Mouse (Mus musculus): ENCODE results near the gene Zp1.

Gene Zp1

DNA sequence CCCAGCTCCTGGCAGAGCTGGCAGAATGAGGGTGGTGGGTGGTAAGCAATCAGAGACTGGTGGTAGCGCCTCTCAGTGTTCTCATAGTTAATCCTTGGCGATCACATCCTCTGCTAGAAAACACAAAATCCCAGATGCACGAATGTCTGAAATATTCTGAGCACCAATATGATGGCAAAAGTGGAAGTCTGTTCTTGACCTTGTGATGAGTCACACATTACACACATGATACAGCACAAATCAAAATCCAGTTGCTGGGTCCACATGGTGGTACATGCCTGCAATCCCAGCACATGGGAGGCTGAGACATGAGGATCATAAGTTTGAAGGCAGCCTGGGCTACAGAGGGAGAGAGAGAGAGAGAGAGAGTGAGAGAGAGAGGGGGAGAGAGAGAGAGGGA, 626 bp upstream of the Zp1 start:
- no peak for DNase-seq (ENCODE audit: low spot score)

DNA sequence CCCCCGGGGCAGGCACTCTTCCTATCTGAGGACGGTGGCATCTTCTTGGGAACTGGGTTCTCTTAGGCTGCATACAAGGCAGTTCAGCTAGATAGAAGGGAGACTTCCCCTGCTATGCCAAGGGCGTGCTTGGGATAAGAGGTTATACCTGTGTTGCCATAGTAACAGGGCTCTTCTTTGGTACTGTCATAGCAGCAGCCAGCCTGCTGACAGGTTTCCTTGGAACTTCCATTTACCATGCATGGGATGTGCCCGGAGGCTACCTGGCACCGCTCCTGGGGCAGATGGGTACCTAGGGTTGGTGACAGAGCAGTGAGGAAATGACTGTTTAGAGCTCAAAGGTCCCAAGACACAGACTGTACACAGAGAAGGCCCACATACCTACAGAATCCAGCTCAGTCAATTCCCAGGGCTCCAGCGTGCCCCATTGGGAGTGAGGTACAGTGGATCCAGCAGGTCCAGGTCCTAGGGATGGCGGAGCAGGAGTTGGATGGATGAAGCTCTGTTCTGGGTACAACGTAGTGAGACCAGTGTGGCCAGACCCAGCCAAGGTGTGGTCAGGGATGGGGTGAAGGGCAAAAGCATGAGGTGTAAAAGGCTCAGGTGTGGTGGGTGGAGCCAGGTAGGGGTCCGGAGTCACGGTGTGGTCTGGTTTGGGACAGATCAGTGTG, 2.0 kb downstream of the Zp1 start:
- no peak for DNase-seq (ENCODE audit: low spot score)

DNA sequence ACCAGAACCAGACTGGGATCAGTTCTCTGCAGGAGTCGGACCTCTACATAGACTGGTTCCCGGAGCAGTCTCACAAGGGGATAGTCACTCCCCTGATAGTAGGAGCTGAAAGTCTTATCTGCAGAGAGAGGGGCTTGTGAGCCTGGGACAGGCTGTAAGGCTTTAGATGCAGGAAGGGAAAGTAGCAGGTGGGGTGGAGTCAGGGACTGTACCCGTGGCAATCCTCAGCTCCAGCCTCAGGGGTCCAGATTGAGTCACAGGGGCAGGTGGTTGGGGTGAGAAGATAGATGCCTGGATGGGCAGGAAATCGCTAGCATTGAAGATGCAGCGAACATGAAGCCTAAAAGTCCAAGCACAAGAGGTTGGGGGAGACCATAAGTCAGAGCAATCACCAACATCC, 3.9 kb downstream of the Zp1 start:
- DNase-seq (ENCODE audit: low spot score): no peak

DNA sequence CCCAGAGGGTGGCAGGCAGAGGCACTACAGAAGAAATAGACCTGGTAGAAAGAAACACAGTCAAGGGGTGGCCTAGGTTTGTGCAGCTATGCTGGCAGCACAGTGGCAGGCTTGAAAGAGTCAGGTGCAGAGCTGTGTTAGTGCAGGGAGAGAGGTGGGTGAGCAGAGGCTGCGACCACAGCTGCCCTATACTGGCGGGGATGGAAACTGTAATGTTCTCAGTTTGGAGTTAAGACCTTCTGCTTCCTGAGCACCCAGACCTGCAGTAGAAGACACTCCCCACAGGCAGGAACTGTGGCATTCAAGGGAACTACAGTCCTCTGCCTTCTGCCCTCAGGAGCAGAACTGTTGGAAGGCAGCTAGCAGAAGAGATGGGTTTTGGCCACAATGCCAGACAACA, 5.6 kb downstream of the Zp1 start:
- DNase-seq (ENCODE audit: low spot score): no peak

DNA sequence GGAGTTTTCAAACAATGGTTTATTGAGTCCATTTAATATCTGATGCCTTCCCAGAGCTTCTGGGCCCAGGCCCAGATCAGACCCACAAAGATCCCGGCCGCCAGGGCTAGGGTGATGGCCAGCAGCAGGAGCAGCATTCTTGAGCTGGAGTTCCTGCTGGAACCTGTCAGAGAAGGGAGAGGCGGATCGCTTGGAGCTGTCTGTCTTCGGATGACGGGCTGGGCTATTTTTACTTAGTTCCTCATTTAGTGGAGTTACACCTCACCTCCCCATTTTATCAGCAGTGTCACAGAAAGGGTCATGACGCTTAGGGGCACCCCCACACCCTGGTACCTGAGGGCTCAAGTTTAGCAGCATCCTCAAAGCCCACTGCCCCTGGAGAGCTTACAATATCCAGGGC, 6.1 kb downstream of the Zp1 start:
- no peak for DNase-seq (ENCODE audit: low spot score)

DNA sequence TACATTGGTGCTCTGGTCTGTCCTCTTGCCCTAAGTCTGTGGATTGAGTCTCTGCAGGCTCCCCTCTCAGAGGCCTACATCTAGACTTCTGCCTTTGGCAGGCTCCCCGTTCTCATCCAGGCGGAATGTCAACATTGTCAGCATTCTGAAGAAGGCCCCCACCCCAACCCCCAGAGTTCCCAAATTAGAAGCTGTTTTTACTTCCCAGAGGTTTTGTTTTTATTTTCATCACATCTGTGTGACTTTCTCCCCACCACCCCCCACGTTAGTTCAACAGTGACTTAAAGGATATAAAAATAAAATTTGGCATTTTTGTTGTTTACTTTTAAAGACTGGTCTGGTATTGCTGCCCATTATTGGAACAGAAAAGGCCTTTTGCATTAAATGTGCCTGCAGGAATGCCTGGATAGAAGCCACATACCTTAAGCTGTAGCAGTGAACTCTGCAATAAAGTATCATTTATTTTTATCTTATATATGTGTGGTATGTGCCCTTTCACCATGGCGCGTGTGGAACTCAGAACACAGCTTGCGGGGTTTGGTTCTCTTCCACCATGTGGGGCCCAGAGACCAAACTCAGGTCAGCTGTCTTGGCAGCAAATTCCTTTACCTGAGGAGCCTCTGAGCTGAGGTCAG, 11.2 kb downstream of the Zp1 start:
- DNase-seq (ENCODE audit: low spot score): no peak

DNA sequence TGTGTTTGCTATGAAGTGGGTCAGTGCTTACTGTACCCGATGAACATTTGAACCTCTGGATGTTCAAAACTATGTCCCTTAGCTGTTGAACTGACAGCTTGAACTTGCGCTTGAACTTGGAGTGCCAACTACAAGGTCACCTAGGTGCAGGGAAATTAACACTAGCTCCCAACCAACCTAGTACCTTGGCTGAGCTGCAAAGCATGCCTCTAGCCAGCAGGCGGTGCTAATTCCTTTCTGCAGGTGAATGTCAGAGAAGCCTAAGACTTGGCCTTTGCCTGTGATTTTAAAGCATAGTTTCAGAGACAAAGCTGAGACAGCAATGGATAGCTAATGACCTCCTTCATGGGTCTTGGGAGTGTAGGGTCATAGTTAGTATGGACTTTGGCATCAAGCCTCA, 12.5 kb downstream of the Zp1 start:
- DNase-seq (ENCODE audit: low spot score): no peak

DNA sequence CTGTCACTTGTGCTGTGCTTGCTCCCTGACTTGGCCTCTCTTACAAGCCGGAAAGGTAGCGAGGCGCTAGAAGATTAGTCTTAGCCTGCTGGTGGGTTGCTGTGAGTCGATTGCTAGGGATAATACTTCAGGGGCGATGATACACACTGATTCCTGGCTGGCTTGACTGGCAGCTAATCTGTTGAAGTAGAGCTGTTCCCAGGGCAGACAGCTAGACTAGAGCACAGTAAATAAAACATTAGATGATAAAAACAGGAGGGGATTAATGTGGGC, 14.8 kb downstream of the Zp1 start:
- no peak for DNase-seq (ENCODE audit: low spot score)

DNA sequence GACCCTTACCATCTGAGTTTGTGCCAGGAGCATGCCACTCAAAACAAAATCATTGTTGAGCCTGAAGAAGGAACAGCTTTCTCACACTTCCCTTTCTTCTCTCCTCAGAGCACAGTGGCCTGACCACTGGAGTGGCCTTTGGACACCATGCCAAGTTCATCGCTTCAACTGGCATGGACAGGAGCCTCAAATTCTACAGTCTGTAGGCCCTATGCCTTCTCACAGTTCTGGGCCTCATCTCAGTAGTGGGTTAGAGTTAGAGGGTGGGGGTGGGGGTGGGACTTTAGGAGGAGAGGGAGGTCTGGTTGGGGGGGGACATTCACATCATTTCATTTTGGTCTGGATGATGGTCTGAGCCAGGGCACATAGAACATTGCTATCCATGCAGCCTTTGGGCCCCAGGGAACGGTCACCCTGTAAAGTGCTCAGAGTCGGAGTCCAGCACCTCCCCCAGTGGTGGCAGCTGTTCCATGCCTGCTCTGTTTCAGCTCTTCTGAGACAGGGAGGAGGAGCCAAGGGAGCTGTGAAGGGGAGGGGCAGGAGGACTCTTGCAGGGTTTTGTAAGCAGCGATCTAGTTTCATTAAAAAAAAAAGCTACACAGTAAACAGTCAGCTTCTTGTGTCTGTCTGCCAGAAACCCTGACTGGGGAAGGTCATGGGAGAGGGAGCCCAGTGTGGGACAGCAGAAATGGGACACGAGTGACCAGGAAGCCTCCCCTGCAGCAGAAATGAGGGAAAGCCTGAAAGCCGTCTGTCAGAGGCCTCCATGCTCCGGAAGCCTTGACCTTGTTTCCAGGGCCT, 15.3 kb downstream of the Zp1 start:
- DNase-seq (ENCODE audit: low spot score): peak; percentile 67

DNA sequence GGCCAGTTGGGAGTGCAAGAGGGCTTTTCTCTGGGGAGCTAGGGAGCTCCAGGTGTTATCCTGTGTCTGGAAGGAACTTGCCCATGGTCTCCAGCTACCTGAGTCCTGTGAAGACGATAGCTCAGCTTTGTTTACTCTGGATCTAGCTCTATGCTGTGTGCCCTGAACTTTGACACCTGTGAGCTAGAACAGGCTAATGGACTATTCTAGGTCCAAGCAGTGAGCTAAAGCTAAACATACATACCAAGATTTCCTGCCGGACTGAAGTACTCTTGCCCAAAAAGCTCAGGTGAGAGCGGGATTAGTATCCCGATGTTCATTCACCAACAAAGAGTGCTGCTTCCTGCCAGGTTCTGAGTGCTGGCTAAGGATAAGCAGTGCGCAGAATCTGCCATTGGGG, 15.9 kb downstream of the Zp1 start:
- no peak for DNase-seq (ENCODE audit: low spot score)

DNA sequence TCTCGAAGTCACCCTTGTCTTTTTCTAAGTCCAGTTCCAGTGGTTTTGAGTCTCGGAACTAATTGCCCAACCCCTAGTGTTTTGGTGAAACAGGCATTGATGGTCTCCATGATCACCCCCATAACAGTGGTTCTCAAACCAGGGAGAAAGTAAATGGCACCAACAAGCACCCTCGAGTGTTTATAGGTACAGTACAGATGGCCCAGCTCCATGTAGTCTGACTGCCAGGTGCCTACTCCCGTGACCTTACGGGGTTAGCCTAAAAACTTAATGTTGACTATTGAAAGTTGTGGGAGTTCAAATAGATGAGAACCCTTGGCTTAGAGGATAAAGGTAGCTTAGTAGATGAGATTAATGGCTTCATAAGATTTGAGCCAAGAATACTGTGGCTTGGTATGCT, 19.4 kb downstream of the Zp1 start:
- no peak for DNase-seq (ENCODE audit: low spot score)

DNA sequence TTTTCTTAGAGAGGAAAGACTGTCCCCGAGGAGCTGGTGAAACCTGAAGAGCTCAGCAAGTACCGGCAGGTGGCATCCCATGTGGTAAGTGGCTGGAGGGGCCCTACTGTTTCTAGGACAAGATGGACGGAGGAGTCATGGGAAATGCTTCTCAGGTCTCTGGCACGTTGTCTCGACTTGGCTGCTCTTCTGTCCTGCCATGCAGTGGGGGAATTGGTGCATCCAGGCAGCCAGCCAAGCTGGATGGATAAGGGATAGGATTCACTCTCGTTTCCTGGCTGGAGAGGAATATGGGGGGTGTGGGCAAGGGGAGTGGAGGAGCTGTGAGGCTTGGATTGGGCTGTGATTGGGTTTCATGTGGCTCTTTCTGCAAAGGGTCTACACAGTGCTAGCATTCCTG, 20.1 kb downstream of the Zp1 start:
- no peak for DNase-seq (ENCODE audit: low spot score)

DNA sequence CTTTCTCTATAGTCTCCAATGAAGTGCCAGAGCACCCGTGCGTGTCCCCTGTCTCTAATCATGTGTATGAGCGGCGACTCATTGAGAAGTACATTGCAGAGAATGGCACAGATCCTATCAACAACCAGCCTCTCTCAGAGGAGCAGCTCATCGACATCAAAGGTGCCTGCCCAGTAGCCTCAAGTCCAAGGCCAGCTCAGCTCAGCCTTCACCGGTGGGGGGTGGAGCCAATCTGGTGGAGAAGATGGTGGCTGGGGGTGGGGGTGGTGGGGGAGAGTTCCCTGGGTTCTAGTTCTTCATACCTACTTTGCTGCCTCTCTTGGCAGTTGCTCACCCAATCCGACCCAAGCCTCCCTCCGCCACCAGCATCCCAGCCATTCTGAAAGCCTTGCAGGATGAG, 22.9 kb downstream of the Zp1 start:
- no peak for DNase-seq (ENCODE audit: low spot score)

DNA sequence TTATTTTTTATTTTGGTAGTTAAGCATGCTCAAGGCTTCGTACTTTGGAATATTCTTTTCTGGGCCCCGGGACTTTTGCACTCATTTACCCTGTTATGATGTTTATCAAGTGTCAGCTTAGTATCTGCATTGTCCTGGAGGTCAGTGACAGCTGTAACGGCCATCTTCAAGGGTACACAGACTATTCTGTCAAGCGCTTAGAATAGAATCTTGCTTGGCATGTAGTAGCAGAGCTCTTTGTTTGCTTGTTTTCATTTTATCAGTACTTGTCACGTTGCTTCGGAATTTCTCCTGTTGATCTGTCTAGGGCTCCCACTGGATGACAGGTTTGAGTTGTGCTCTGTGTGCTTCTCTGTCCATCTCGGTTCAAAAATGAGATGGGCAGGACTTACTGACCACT, 23.6 kb downstream of the Zp1 start:
- DNase-seq (ENCODE audit: low spot score): no peak

DNA sequence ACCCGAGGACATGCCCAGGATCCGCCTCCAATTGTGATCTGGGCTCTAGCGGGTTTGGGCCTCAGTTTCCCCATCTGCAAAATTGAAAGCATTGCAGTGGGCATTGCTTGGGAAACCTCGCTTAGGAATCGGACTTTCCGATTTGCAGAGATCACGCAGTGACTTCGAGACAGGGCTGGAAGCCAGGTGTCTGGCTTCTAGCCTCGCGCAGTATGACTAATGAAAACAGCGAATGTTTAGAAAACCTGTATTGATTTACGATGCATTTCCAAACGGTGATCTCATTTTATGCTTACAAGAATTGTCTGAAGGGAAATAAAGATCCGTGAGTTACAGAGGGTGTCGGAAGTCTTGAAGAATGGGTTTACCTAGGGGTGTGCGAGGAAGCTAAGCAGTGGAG, 24.7 kb downstream of the Zp1 start:
- DNase-seq (ENCODE audit: low spot score): no peak

DNA sequence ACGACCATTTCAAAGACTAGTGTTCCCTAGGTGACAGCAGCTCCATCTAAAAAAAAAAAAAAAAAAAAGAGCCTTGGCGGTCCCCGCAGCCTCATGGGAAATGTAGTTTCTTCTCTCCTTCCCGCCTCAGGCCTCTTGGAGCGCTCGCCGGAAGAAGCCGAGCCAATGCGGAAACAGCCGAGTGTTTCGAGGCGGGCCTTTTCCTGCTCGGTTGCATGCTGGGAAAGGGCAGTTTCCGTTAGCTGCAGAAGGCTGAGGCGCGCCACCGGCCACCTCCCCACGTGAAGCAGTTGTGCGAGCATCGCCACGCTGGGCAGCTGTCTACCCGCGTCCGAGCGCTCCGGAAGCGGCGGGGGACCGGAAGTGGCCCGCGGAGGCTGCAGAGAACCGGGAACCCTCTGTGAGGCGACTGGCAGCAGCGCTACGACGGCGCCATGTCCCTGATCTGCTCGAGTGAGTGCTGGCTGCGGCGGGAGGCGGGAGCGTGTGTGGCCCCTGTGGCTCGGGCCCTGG, 25.4 kb downstream of the Zp1 start, which contains the start of gene Prpf19:
Prpf19 (plus strand) TSS at position 216 of the 513 bp plus-strand sequence.
- peak; percentile 97 for DNase-seq (ENCODE audit: low spot score)

DNA sequence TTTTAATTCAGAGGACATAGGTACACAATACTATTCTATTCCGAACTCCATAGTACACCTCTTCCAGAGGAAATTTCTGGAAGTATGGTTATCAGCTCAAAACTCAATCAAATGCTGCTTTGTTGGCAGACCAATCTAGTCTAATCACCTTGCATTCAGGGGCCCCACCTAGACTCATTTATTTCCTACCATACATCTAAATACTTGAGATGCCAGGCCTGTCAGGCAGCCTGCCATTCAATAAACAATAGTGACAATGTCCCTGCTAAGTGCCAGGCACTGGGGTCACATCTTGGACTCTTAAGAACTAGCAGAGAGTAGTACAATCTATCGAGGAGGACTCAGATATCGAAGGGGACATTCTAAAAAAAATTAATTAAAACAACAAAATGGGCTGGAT, 28.2 kb downstream of the Zp1 start:
- DNase-seq (ENCODE audit: low spot score): no peak

DNA sequence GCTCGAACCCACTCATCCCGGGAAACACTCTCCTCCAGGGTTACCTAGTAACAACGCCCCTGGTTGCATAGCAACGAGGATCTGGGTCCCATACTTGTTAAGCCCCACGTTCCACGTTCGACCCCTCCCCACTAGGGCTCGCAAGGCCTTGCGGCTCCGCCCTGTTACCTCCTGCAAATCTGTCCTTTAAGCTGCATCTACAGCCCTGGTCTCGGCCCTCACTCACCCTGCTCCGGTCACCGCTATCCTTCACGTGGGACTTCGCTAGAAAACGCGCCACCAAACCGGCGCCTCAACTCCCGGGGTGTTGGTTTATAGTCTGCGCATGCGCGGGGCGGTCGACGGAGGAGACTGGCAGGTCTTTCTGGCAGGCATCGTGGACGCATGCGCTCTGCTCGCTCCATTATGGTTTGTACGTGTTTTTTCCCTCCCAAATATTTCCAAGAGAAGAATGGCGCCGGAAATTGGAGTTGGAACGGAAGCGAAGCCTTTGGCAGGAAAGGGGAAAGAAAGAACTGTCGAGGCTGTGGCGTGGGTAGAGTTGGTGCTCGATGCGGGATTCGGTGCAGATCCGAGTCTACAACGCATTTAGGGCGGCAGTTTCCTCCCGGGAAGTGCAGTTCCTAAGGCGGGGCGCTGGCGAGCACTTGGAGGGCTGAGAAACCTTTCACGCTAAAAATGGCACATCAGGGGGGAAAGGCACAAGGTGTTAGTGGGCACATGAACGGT, 38.8 kb downstream of the Zp1 start, which contains the start of gene Tmem109:
Tmem109 (minus strand) TSS at position 576 of the 729 bp plus-strand sequence.
- DNase-seq (ENCODE audit: low spot score): peak; percentile 90

DNA sequence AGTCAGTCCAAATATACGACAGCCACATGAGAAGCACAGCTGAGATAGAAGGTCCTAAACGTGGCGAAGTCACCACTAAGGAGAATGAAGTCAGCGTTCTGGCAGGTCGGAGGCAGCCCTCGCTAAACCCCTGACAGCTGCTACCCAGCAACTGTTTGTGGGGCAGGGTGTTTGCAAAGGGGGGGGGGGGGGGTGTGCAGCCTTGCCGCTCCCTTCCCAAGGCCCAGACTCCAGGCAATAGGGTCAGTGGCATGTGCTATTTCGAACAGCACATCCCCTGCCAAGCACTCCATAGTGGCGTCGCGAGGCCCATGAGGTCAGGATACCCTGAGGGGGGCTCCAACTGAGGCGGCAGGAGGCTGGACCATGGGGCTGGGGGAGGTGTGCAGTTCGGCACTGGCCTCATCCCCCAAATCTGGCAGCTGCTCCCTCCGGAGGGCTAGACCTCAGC, 39.4 kb downstream of the Zp1 start:
- no peak for DNase-seq (ENCODE audit: low spot score)

DNA sequence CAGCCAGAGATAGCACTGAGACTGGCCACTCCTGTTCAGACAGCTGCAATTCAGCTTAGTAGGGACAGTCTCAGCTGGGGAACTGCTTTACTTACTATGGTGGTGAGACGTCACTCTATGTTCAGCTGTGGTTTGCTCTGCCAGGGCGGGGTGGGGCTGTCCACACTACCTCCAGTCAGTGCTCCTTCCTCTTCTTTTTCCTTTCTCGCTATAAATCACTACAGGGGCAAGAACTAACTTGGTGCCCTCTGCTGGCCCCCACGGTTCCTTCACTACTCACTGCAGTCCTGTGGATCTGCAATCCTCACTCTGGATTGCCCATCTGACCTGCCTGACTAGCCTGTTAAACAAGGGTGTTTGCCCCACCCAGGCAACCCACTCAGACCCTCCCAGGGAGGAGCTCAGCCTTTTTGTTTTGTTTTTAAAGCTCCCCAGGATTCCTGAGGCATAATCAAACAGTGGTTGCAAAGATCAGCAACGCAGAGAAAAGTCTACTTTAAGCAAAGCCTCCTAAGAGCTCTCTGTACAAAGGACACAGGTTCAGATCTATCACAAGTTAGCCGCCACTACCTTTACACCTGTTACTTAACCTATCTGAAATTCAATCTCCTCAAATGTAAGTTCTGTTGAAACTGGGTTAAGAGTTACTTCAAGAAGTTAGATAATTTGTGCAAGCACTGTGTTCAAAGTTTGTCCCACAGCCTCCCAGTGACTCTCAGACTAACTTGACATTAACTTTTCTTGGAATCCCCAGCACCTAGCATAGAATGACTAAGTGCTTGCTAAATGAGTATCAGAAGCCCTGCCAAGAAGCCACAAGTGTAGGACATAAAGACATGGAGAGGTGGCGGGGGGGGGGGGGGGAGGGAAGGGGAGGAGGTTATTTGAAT, 40.1 kb downstream of the Zp1 start:
- DNase-seq (ENCODE audit: low spot score): no peak

DNA sequence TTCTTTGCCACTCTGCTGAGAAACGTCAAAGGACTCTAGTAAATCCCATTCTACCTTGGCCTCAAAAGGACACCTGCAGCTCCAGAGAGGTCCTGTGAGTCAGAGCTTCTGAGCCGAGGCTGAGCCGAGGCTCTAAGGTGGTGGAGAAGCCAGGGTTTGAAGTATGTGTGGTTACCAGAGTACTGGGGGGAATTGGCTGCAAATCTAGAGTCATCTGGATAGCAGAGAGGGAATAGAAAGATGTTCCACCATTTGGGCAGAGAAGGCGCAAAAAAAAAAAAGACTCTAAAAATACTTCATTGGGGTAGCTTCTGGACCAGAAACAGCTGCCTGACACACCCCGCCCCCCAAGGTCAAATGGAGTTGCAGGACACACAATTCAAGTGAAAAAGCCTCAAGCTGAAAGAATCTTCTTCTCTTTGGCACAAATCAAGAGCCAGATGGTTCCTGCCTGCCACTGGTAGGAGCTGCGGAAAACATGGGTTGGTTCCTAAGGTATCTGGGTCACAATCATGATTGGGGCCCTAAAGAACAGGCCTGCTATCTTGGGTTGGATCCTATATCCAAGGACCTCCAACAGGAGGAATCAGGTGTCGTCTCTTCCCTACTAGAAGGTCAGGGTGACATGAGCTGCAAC, 42.1 kb downstream of the Zp1 start:
- DNase-seq (ENCODE audit: low spot score): no peak
